Mouse (Mus musculus) C2C12 (cell line): ENCODE measurements at regions not wholly inside any gene's neighbourhood (a gene's known extent, or its start where the extent isn't known, plus 50 kb on each side); places are given as distances from the start of the nearest gene placed in this dataset.
A peak's percentile ranks its signal among the peaks of the same experiment; 100 is the strongest.

Source experiments
- H3K27me3 ChIP-seq: one replicate; pipeline ENCODE4 v1.6.1; 2011; ENCODE audit not compliant: control insufficient read depth, insufficient read depth, insufficient read length
- H3K36me3 ChIP-seq: one replicate; pipeline ENCODE4 v1.6.1; 2011; ENCODE audit not compliant: control insufficient read depth, insufficient read depth
- H3K4me3 ChIP-seq: one replicate; pipeline ENCODE4 v1.5.1; 2011; ENCODE audit warnings: mild to moderate bottlenecking, control low read depth; ENCODE audit not compliant: poor library complexity, insufficient read depth, severe bottlenecking
- H3K79me2 ChIP-seq: one replicate; pipeline ENCODE4 v1.6.1; 2011; ENCODE audit not compliant: control insufficient read depth, insufficient read depth
- H3K79me3 ChIP-seq: one replicate; pipeline ENCODE4 v1.6.1; 2011; ENCODE audit warnings: low read depth, control low read depth
- H3ac ChIP-seq: one replicate; pipeline ENCODE3; 2011; ENCODE audit warnings: low read depth; ENCODE audit not compliant: control insufficient read depth, insufficient read length
- CEBPB ChIP-seq: IDR thresholded peaks from one replicate; pipeline ENCODE4 v1.6.1; 2011; ENCODE audit warnings: low read depth, mild to moderate bottlenecking, control low read depth, moderate library complexity
- CTCF ChIP-seq: IDR thresholded peaks from one replicate; pipeline ENCODE4 v1.5.1; 2011; ENCODE audit not compliant: control insufficient read depth, insufficient read depth, insufficient read length
- FOSL1 ChIP-seq: IDR thresholded peaks from one replicate; pipeline ENCODE4 v1.8.0; 2011; ENCODE audit warnings: mild to moderate bottlenecking, low read length; ENCODE audit not compliant: poor library complexity, insufficient read depth, severe bottlenecking
- MAX ChIP-seq: IDR thresholded peaks from one replicate; pipeline ENCODE4 v1.6.1; 2011; ENCODE audit warnings: mild to moderate bottlenecking, control low read depth
- MYOD1 ChIP-seq: IDR thresholded peaks from one replicate; pipeline ENCODE4 v1.6.1; 2011; ENCODE audit warnings: low read depth; ENCODE audit not compliant: control insufficient read depth, insufficient read length
- MYOG ChIP-seq: IDR thresholded peaks from one replicate; pipeline ENCODE4 v1.6.1; 2011; ENCODE audit not compliant: control insufficient read depth, insufficient read length; ENCODE audit errors: extremely low read depth
- USF1 ChIP-seq: IDR thresholded peaks from one replicate; pipeline ENCODE4 v1.6.1; 2011; ENCODE audit warnings: low read depth, mild to moderate bottlenecking, control low read depth, moderate library complexity

GRCm38 (mm10) chr11:22692281-22692857 lies 168.4 kb downstream of the B3gnt2 start:
- Histone ChIP-seq H3ac (no peak overlapping the region), H3K79me2 (no peaks in the 10 kb centered on the region), H3K36me3 (no peaks in the 10 kb centered on the region), H3K79me3 (no peaks in the 10 kb centered on the region), H3K27me3 (no peaks in the 10 kb centered on the region), H3K4me3 (no peak overlapping the region)
- TF ChIP-seq USF1: no peak
- TF ChIP-seq MYOG: no peak
- TF ChIP-seq MYOD1: no peak
- TF ChIP-seq CTCF: no peak
- no peak for TF ChIP-seq MAX
- no peak for TF ChIP-seq FOSL1
- TF ChIP-seq CEBPB: no peak

GRCm38 (mm10) chr11:22692941-22693341 lies 167.8 kb downstream of the B3gnt2 start:
- Histone ChIP-seq H3ac (no peak overlapping the region), H3K79me3 (no peaks in the 10 kb centered on the region), H3K36me3 (no peaks in the 10 kb centered on the region), H3K4me3 (no peak overlapping the region), H3K27me3 (no peaks in the 10 kb centered on the region), H3K79me2 (no peaks in the 10 kb centered on the region)
- TF ChIP-seq CTCF (no peak), USF1 (no peak), FOSL1 (peak; percentile 83)

DNA sequence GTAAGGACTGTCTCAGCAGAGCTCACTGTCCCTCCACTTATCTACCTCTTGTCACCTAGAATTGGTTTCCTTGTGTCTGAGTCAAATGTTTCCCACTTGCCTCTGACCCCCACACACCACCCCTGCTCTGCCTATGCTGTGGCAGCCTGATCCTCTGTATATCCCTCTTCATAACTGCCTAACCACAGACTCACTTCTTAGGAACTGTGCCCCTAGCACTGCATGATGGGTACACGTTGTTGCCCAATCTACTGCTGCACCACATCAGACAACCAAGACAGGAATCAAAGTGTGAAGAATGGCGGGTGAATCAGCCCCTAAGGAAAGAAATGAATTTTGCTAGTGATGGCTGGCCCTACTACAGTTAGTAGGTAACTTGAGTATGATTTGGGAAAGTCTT lies 167.4 kb downstream of the B3gnt2 start:
- Histone ChIP-seq H3K79me2 (no peaks in the 10 kb centered on the region), H3ac (no peak overlapping the region), H3K36me3 (no peaks in the 10 kb centered on the region), H3K27me3 (no peaks in the 10 kb centered on the region), H3K4me3 (no peak overlapping the region), H3K79me3 (no peaks in the 10 kb centered on the region)
- TF ChIP-seq USF1 (no peak), CEBPB (peak; percentile 89), MAX (no peak)

DNA sequence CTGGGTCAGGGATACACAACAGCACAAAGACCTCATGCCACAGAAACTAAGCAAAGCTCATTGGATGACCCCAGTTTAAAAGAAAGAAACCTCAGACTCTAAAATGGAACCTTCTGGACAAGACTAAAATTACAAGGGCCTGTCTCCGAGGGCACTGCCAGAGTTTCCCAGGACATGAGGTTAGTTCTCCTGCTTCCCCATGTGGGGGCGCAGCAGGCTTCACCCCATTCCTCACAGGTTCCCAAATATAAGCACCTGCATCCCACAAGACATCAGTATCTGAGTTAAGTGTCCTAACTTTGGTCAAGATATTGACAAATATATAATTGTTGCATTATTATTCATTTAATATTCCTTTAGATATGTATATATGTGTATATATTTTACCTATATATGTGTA lies 166.8 kb downstream of the B3gnt2 start:
- Histone ChIP-seq H3K79me2 (no peaks in the 10 kb centered on the region), H3K79me3 (no peaks in the 10 kb centered on the region), H3K27me3 (no peaks in the 10 kb centered on the region), H3K4me3 (no peak overlapping the region), H3ac (no peak overlapping the region), H3K36me3 (no peaks in the 10 kb centered on the region)
- no peak for TF ChIP-seq FOSL1
- no peak for TF ChIP-seq CTCF
- TF ChIP-seq CEBPB: no peak
- TF ChIP-seq USF1: no peak
- no peak for TF ChIP-seq MAX

DNA sequence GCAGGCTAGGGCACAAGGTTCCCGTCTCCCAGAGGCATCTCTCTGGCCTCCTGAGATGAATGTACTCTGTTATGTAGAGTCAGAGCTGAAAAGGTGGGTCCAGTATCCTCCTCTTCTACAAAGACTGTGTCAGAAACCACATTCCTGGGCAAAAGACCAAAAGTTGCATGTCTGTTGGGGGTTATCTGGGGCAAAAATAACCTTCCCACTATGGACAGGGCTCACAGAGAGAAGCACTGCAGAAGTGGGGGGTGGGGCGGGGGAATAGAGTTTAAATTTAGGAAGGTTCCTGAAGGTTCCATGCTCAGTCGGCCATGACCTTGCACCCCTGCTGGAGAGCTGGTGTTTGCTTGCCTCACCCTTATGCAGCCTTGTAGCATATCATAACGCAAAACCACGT lies 165.9 kb downstream of the B3gnt2 start:
- no peaks in the 10 kb centered on the region for H3K79me3 ChIP-seq
- TF ChIP-seq MYOG (no peak), CTCF (no peak)

GRCm38 (mm10) chr11:22695237-22695636 lies 165.5 kb downstream of the B3gnt2 start:
- H3K27me3 ChIP-seq: no peaks in the 10 kb centered on the region
- no peaks in the 10 kb centered on the region for H3K36me3 ChIP-seq
- TF ChIP-seq USF1: no peak
- no peak for TF ChIP-seq MYOG
- TF ChIP-seq MAX: no peak
- no peak for TF ChIP-seq CTCF
- TF ChIP-seq MYOD1: no peak
- TF ChIP-seq FOSL1: no peak
- no peak for TF ChIP-seq CEBPB
- no peak overlapping the region for H3K4me3 ChIP-seq
- H3ac ChIP-seq: no peak overlapping the region
- no peaks in the 10 kb centered on the region for H3K79me3 ChIP-seq
- no peaks in the 10 kb centered on the region for H3K79me2 ChIP-seq

More for the DNA sequence above, 165.9 kb downstream of the B3gnt2 start:
- Histone ChIP-seq H3K27me3 (no peaks in the 10 kb centered on the region), H3K79me2 (no peaks in the 10 kb centered on the region), H3K36me3 (no peaks in the 10 kb centered on the region), H3ac (no peak overlapping the region), H3K4me3 (no peak overlapping the region)
